Mouse (Mus musculus): ENCODE data around the gene Cox7a1. TPM values are rescaled to one million over a fixed set of nuclear protein-coding genes. Genes with fewer than 3 reads are reported as not detected.
A peak's percentile ranks its signal among the peaks of the same experiment; 100 is the strongest.

The Cox7a1 gene
- 7.4 and 17.0 TPM in 2 replicates for polyA plus RNA-seq (2014; fragmentation: Nextera tagmentation; extraction: Ambion mirVana)

DNA sequence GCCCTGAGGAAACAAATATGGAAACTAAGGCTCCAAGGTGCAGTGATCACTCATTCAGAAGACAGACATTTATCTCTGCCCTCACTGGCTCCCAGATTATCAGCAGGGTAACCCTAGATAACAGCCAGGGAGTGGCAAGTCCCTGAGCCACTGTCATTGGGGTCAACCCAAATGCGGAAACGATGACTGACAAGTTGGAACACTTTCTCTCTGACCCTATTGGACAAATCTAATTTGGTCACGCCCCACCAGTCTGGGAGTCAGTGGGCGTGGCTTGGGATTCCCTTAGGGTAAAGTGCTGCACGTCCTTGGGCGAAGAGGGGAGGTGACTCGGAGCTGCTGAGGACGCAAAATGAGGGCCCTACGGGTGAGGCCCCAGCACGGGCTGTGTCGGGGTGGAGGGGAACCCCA, at the start of gene Cox7a1:
Gene Cox7a1, plus strand, starts transcription at position 266 of the 411 bp plus-strand sequence.
- ATAC-seq (ENCODE audit: low read depth) (peak; percentile 55), DNase-seq (ENCODE audit: low spot score) (peak; percentile 86)
- H3K4me2 ChIP-seq (ENCODE audit: low read depth, low read length), result peak within 1 kb of the TSS; percentile 45
- peaks cover 37% of the 10 kb centered on the region for H3K36me3 ChIP-seq (ENCODE audit: control insufficient read depth, insufficient read depth, low read length)
- H3K4me3 ChIP-seq (ENCODE audit: low read depth, low read length), result peak within 1 kb of the TSS; percentile 3; the same call in 1 of the 2 replicates
- H3K9me3 ChIP-seq (ENCODE audit: control insufficient read depth, low read length), result no peaks in the 10 kb centered on the region
- no peaks in the 10 kb centered on the region for H3K27me3 ChIP-seq (replicated peaks; ENCODE audit: control insufficient read depth, insufficient read depth, low read length)
- H3K9ac ChIP-seq (ENCODE audit: low read depth, low read length), result no peak within 1 kb of the TSS
- no peak within 1 kb of the TSS for H3K27ac ChIP-seq (replicated peaks; ENCODE audit: low read depth, low read length)
- WGBS, result 2% methylated on average over 8 of the region's 11 CpGs
- H3K4me1 ChIP-seq (ENCODE audit: control insufficient read depth, insufficient read depth, low read length), result peaks cover 8% of the 10 kb centered on the region; the same call in 1 of the 2 replicates

GRCm38 (mm10) chr7:30136826-30137225, 47.1 kb upstream of the Cox7a1 start:
- no peaks in the 10 kb centered on the region for H3K27me3 ChIP-seq (replicated peaks; ENCODE audit: control insufficient read depth, insufficient read depth, low read length)
- WGBS, result 87% methylated on average over 10 of the region's 10 CpGs
- no peak overlapping the region for H3K9ac ChIP-seq (ENCODE audit: low read depth, low read length)
- no peak overlapping the region for H3K4me3 ChIP-seq (ENCODE audit: low read depth, low read length)
- H3K4me2 ChIP-seq (ENCODE audit: low read depth, low read length), result no peak overlapping the region
- H3K27ac ChIP-seq (replicated peaks; ENCODE audit: low read depth, low read length), result no peak overlapping the region
- H3K36me3 ChIP-seq (ENCODE audit: control insufficient read depth, insufficient read depth, low read length), result peaks cover 75% of the 10 kb centered on the region
- peaks cover 8% of the 10 kb centered on the region; the same call in 1 of the 2 replicates for H3K9me3 ChIP-seq (ENCODE audit: control insufficient read depth, low read length)
- ATAC-seq (ENCODE audit: low read depth) (no peak), DNase-seq (ENCODE audit: low spot score) (no peak)
- H3K4me1 ChIP-seq (ENCODE audit: control insufficient read depth, insufficient read depth, low read length), result no peaks in the 10 kb centered on the region

DNA sequence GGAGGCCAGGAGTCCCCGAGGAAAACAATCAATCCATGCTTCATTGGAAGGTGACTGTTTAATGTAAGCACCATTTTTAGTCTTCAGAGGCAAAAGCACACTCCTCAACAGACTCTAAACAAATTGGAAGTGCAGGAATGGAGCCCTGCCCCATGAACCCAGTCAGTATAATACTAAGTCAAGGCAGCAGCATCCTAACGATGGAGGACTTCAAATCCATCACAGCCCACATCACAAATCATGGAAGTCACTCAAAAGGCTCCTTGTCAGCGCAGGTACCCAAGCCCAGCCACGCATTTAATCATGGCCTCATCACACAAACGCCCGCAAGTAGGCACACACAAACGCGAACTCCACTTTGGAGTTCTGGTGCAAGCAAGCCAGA, 40.8 kb upstream of the Cox7a1 start:
- ATAC-seq (ENCODE audit: low read depth) (peak; percentile 4; the same call in 1 of the 2 replicates), DNase-seq (ENCODE audit: low spot score) (no peak)
- Histone ChIP-seq H3K9ac (ENCODE audit: low read depth, low read length) (peak overlapping the region; percentile 70), H3K4me2 (ENCODE audit: low read depth, low read length) (peak overlapping the region; percentile 62), H3K4me1 (ENCODE audit: control insufficient read depth, insufficient read depth, low read length) (peaks cover 3% of the 10 kb centered on the region; the same call in 1 of the 2 replicates), H3K27ac (replicated peaks; ENCODE audit: low read depth, low read length) (peak overlapping the region; percentile 86), H3K27me3 (replicated peaks; ENCODE audit: control insufficient read depth, insufficient read depth, low read length) (no peaks in the 10 kb centered on the region), H3K4me3 (ENCODE audit: low read depth, low read length) (peak overlapping the region; percentile 54), H3K9me3 (ENCODE audit: control insufficient read depth, low read length) (peaks cover 25% of the 10 kb centered on the region), H3K36me3 (ENCODE audit: control insufficient read depth, insufficient read depth, low read length) (peaks cover 35% of the 10 kb centered on the region)
- 12% methylated on average over 8 of the region's 8 CpGs for WGBS

- H3K9ac ChIP-seq (ENCODE audit: low read depth, low read length), result peak overlapping the region; percentile 70
- peak overlapping the region; percentile 54 for H3K4me3 ChIP-seq (ENCODE audit: low read depth, low read length)
- peaks cover 35% of the 10 kb centered on the region for H3K36me3 ChIP-seq (ENCODE audit: control insufficient read depth, insufficient read depth, low read length)
- DNase-seq (ENCODE audit: low spot score), result peak; percentile 95
- H3K4me1 ChIP-seq (ENCODE audit: control insufficient read depth, insufficient read depth, low read length), result peaks cover 3% of the 10 kb centered on the region; the same call in 1 of the 2 replicates
- WGBS, result 3% methylated on average over 35 of the region's 35 CpGs
- H3K27ac ChIP-seq (replicated peaks; ENCODE audit: low read depth, low read length), result peak overlapping the region; percentile 86
- H3K27me3 ChIP-seq (replicated peaks; ENCODE audit: control insufficient read depth, insufficient read depth, low read length), result no peaks in the 10 kb centered on the region
- peak; percentile 97 for ATAC-seq (ENCODE audit: low read depth)
- H3K9me3 ChIP-seq (ENCODE audit: control insufficient read depth, low read length), result peaks cover 30% of the 10 kb centered on the region
- H3K4me2 ChIP-seq (ENCODE audit: low read depth, low read length), result peak overlapping the region; percentile 62
Observed at GRCm38 (mm10) chr7:30143555-30144209, 40.3 kb upstream of the Cox7a1 start.

- no peak for ATAC-seq (ENCODE audit: low read depth)
- WGBS, result 92% methylated on average over 5 of the region's 5 CpGs
- Histone ChIP-seq H3K4me1 (ENCODE audit: control insufficient read depth, insufficient read depth, low read length) (peaks cover 3% of the 10 kb centered on the region; the same call in 1 of the 2 replicates), H3K9me3 (ENCODE audit: control insufficient read depth, low read length) (peaks cover 63% of the 10 kb centered on the region), H3K9ac (ENCODE audit: low read depth, low read length) (no peak overlapping the region), H3K27me3 (replicated peaks; ENCODE audit: control insufficient read depth, insufficient read depth, low read length) (no peaks in the 10 kb centered on the region), H3K4me3 (ENCODE audit: low read depth, low read length) (no peak overlapping the region), H3K4me2 (ENCODE audit: low read depth, low read length) (no peak overlapping the region), H3K27ac (replicated peaks; ENCODE audit: low read depth, low read length) (no peak overlapping the region), H3K36me3 (ENCODE audit: control insufficient read depth, insufficient read depth, low read length) (peaks cover 52% of the 10 kb centered on the region)
- no peak for DNase-seq (ENCODE audit: low spot score)
Observed at GRCm38 (mm10) chr7:30147011-30147410, 36.9 kb upstream of the Cox7a1 start.

GRCm38 (mm10) chr7:30154040-30154439, 29.9 kb upstream of the Cox7a1 start:
- H3K9me3 ChIP-seq (ENCODE audit: control insufficient read depth, low read length), result peaks cover 99% of the 10 kb centered on the region

DNA sequence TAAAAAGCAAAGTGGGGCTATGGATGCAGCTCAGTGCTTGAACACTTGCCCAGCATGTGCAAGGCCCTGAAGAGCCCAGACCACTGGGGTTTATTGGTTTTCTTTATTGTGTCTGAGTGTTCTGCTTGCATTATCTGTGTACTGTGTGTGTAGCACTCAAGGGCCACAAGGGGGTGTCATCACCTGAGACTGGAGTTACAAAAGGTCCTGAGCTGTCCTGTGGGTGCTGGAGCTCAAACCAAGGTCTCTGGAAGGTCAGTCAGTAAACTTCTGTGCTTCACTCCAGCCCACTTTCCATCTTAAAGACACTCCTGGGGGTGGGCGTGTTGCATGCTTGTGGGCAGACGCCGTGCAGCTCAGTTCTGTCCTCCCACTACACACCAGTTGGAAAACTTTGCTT, 28.4 kb upstream of the Cox7a1 start:
- no peak for DNase-seq (ENCODE audit: low spot score)
- Histone ChIP-seq H3K4me3 (ENCODE audit: low read depth, low read length) (no peak overlapping the region), H3K27ac (replicated peaks; ENCODE audit: low read depth, low read length) (no peak overlapping the region), H3K4me2 (ENCODE audit: low read depth, low read length) (no peak overlapping the region), H3K9me3 (ENCODE audit: control insufficient read depth, low read length) (peaks cover 97% of the 10 kb centered on the region), H3K4me1 (ENCODE audit: control insufficient read depth, insufficient read depth, low read length) (no peaks in the 10 kb centered on the region), H3K27me3 (replicated peaks; ENCODE audit: control insufficient read depth, insufficient read depth, low read length) (no peaks in the 10 kb centered on the region), H3K9ac (ENCODE audit: low read depth, low read length) (no peak overlapping the region), H3K36me3 (ENCODE audit: control insufficient read depth, insufficient read depth, low read length) (peaks cover 86% of the 10 kb centered on the region)
- ATAC-seq (ENCODE audit: low read depth), result no peak
- 94% methylated on average over 3 of the region's 3 CpGs for WGBS

More at GRCm38 (mm10) chr7:30154040-30154439, 29.9 kb upstream of the Cox7a1 start:
- Histone ChIP-seq H3K9ac (ENCODE audit: low read depth, low read length) (no peak overlapping the region), H3K27ac (replicated peaks; ENCODE audit: low read depth, low read length) (no peak overlapping the region), H3K4me1 (ENCODE audit: control insufficient read depth, insufficient read depth, low read length) (no peaks in the 10 kb centered on the region), H3K4me2 (ENCODE audit: low read depth, low read length) (no peak overlapping the region), H3K36me3 (ENCODE audit: control insufficient read depth, insufficient read depth, low read length) (peaks cover 83% of the 10 kb centered on the region), H3K27me3 (replicated peaks; ENCODE audit: control insufficient read depth, insufficient read depth, low read length) (no peaks in the 10 kb centered on the region), H3K4me3 (ENCODE audit: low read depth, low read length) (no peak overlapping the region)
- WGBS, result 92% methylated on average over 1 of the region's 1 CpGs
- no peak for DNase-seq (ENCODE audit: low spot score)
- no peak for ATAC-seq (ENCODE audit: low read depth)

DNA sequence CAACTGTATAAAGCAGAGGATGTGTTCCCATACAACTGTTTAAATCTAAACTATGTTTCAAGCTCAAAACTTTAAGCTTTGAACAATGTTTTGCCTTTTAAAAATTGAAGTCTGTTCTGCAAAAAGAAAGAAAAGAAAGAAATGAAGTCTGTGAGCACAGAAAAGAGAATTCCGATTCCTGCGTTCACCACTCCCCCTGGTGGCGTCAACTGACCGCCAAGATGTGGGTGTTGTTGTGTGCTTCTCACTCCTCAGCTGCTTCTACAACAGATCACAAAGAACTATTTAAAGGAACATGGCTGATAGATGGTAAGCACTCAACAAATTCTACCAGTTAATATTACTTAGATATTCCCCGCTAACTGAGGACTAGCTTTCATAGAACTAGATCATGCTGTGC, 20.8 kb upstream of the Cox7a1 start:
- Histone ChIP-seq H3K9me3 (ENCODE audit: control insufficient read depth, low read length) (peaks cover 95% of the 10 kb centered on the region), H3K27me3 (replicated peaks; ENCODE audit: control insufficient read depth, insufficient read depth, low read length) (no peaks in the 10 kb centered on the region)
- WGBS, result 95% methylated on average over 5 of the region's 5 CpGs

GRCm38 (mm10) chr7:30164745-30165144, 19.2 kb upstream of the Cox7a1 start:
- Histone ChIP-seq H3K36me3 (ENCODE audit: control insufficient read depth, insufficient read depth, low read length) (peaks cover 77% of the 10 kb centered on the region), H3K4me2 (ENCODE audit: low read depth, low read length) (no peak overlapping the region), H3K9me3 (ENCODE audit: control insufficient read depth, low read length) (peaks cover 79% of the 10 kb centered on the region), H3K27me3 (replicated peaks; ENCODE audit: control insufficient read depth, insufficient read depth, low read length) (no peaks in the 10 kb centered on the region), H3K9ac (ENCODE audit: low read depth, low read length) (no peak overlapping the region), H3K4me1 (ENCODE audit: control insufficient read depth, insufficient read depth, low read length) (no peaks in the 10 kb centered on the region), H3K4me3 (ENCODE audit: low read depth, low read length) (no peak overlapping the region), H3K27ac (replicated peaks; ENCODE audit: low read depth, low read length) (no peak overlapping the region)
- no peak for ATAC-seq (ENCODE audit: low read depth)
- WGBS, result 93% methylated on average over 2 of the region's 2 CpGs
- DNase-seq (ENCODE audit: low spot score), result no peak

More for the DNA sequence above, 20.8 kb upstream of the Cox7a1 start:
- Histone ChIP-seq H3K4me3 (ENCODE audit: low read depth, low read length) (no peak overlapping the region), H3K36me3 (ENCODE audit: control insufficient read depth, insufficient read depth, low read length) (peaks cover 94% of the 10 kb centered on the region), H3K27ac (replicated peaks; ENCODE audit: low read depth, low read length) (no peak overlapping the region), H3K4me1 (ENCODE audit: control insufficient read depth, insufficient read depth, low read length) (no peaks in the 10 kb centered on the region), H3K9ac (ENCODE audit: low read depth, low read length) (no peak overlapping the region), H3K4me2 (ENCODE audit: low read depth, low read length) (no peak overlapping the region)
- DNase-seq (ENCODE audit: low spot score) (no peak), ATAC-seq (ENCODE audit: low read depth) (no peak)

All from embryonic facial prominence, embryonic 14.5 days (tissue).